Mouse (Mus musculus) liver, embryonic 13.5 days (tissue): ENCODE measurements around the gene Dpysl5. TPM values are rescaled to one million over a fixed set of nuclear protein-coding genes. Genes with fewer than 3 reads are reported as not detected.
A peak's percentile ranks its signal among the peaks of the same experiment; 100 is the strongest.

Experiments used
- ATAC-seq: fragments of 200-750 bp; cut with Nextera tagmentation; 2 replicates; pipeline ENCODE4 v1.8.0; 2017; ENCODE audit warnings: low read depth, mild to moderate bottlenecking, moderate number of reproducible peaks, moderate library complexity
- DNase-seq: peaks from one replicate; pipeline ENCODE4 v3.0.0; 2022
- H3K27ac ChIP-seq: fragments of 300-500 bp; sonication (generic); 2 replicates; pipeline ENCODE4 v1.5.1; 2015; ENCODE audit warnings: moderate library complexity, mild to moderate bottlenecking, inconsistent platforms
- H3K27me3 ChIP-seq: fragments of 300-500 bp; sonication (generic); 2 replicates; pipeline ENCODE4 v1.6.1; 2015; ENCODE audit warnings: mild to moderate bottlenecking, inconsistent platforms
- H3K36me3 ChIP-seq: fragments of 300-500 bp; sonication (generic); 2 replicates; pipeline ENCODE4 v1.6.1; 2015; ENCODE audit warnings: mild to moderate bottlenecking, inconsistent platforms
- H3K4me1 ChIP-seq: fragments of 300-500 bp; sonication (generic); replicated peaks from 2 replicates; pipeline ENCODE4 v1.6.1; 2015; ENCODE audit warnings: inconsistent platforms
- H3K4me2 ChIP-seq: fragments of 300-500 bp; sonication (generic); 2 replicates; pipeline ENCODE4 v1.6.1; 2015; ENCODE audit warnings: inconsistent platforms, mild to moderate bottlenecking, moderate library complexity
- H3K4me3 ChIP-seq: fragments of 300-500 bp; sonication (generic); replicated peaks from 2 replicates; pipeline ENCODE4 v1.5.1; 2015; ENCODE audit warnings: mild to moderate bottlenecking, inconsistent platforms
- H3K9ac ChIP-seq: fragments of 300-500 bp; sonication (generic); 2 replicates; pipeline ENCODE4 v1.6.1; 2015; ENCODE audit warnings: mild to moderate bottlenecking, inconsistent platforms
- H3K9me3 ChIP-seq: fragments of 300-500 bp; sonication (generic); replicated peaks from 2 replicates; pipeline ENCODE4 v1.6.1; 2016; ENCODE audit warnings: inconsistent platforms
- WGBS: fragments of 180-500 bp; shearing (Covaris S2); methylation state at CpG from one replicate; pipeline ENCODE4 v1.1.7; 2015; ENCODE audit not compliant: insufficient replicate concordance; 5-methylcytosine and 5-hydroxymethylcytosine counted together
- polyA plus RNA-seq: library from polyadenylated mRNA; unstranded; fragments of >200 nt; fragmentation: Nextera tagmentation; extraction: Ambion mirVana; gene quantifications from 2 replicates; pipeline ENCODE4 v1.2.1, GENCODE M21; 2015

Dpysl5 gene
- polyA plus RNA-seq, 1 experiment from 2014 or later: 0.33 TPM

DNA sequence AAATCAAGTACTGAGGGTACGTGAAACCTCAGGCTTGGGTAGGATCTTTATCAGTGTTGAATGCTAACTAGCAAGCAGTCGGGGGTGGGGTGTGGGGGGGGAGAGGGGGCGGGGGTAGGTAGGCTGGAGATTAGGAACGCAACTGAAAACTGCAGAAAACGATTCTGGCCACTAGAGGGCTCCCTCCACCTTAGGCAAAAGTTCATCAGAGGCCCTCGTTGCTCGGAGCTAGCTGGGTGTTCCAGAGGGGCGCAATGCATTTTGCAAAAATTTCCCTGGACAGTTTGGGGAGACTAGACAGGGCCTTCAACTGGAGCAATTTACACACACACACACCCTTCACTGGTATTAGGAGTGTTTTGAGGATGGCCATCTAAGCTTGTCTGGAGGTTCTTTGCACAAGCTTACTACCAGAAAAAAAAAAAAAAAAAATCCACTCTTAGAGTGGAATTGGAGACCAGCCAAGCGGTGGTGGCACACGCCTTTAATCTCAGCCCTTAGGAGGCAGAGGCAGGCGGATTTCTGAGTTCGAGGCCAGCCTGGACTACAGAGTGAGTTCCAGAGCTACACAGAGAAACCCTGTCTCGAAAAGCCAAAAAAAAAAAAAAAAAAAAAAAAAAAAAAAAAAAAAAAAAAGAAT is 1.5 kb upstream of the Dpysl5 start:
- H3K9ac ChIP-seq: no peak overlapping the region
- 0 out of 2 replicates have a peak, but pooled peaks have one; percentile 16 for ATAC-seq
- H3K36me3 ChIP-seq: no peaks in the 10 kb centered on the region
- H3K9me3 ChIP-seq: no peaks in the 10 kb centered on the region
- no peak overlapping the region for H3K4me2 ChIP-seq
- 6% methylated on average over 13 of the region's 13 CpGs for WGBS
- H3K4me3 ChIP-seq: no peak overlapping the region
- peaks cover 30% of the 10 kb centered on the region for H3K4me1 ChIP-seq
- DNase-seq: peak; percentile 23
- H3K27ac ChIP-seq: no peak overlapping the region
- H3K27me3 ChIP-seq: peaks cover 79% of the 10 kb centered on the region

DNA sequence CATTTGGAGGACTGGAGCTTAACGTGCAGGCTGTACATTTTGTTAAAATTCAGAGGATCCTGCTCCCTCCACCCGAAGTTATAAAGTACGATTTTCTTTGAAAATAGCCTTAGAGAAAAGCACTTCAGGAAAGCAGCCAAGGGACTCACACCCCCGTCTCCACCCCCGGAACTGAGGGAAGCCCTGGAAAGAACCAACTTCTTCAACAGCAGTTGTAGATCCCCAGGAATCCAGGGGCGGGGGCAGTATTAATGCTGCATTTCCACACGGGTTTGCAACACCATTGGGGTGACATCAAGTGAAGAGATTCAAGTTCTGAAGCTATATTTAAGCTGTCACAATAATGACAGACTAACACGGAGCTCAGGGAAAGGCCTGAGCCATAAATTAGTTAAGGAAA is 878 bp upstream of the Dpysl5 start:
- 21% methylated on average over 8 of the region's 8 CpGs for WGBS
- Histone ChIP-seq H3K9me3 (no peaks in the 10 kb centered on the region), H3K4me1 (peaks cover 30% of the 10 kb centered on the region), H3K4me2 (no peak overlapping the region), H3K9ac (no peak overlapping the region), H3K4me3 (no peak overlapping the region), H3K27me3 (peaks cover 84% of the 10 kb centered on the region), H3K27ac (no peak overlapping the region), H3K36me3 (no peaks in the 10 kb centered on the region)
- ATAC-seq (no peak), DNase-seq (no peak)

DNA sequence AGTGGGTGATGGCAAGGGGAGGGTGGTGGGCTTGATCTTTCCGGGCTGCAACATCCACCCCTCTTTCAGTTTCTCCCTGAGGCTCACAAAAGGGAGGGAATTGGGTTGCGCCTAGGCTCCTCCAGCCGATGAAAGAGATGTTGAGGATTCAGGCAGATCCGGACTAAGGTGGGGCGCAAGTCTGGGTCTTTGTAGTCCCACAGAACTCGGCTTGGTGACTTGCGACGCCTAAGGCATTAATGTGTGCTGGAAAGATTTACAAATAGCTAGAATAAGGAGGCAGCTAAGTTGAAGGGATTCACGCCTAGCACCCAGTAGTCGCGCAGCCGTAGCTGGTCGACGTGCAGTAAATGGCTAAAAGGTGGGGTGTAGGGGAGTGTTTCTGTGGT is 632 bp downstream of the Dpysl5 start:
- no peaks in the 10 kb centered on the region for H3K9me3 ChIP-seq
- peak overlapping the region; percentile 62 for H3K4me2 ChIP-seq
- H3K27ac ChIP-seq: no peak overlapping the region
- peaks cover 95% of the 10 kb centered on the region for H3K27me3 ChIP-seq
- no peaks in the 10 kb centered on the region for H3K36me3 ChIP-seq
- 4% methylated on average over 14 of the region's 14 CpGs for WGBS
- peaks cover 30% of the 10 kb centered on the region for H3K4me1 ChIP-seq
- DNase-seq (no peak), ATAC-seq (0 out of 2 replicates have a peak, but pooled peaks have one; percentile 6)
- peak overlapping the region; percentile 46 for H3K4me3 ChIP-seq
- H3K9ac ChIP-seq: no peak overlapping the region

GRCm38 (mm10) chr5:30712441-30713298 is 1.3 kb downstream of the Dpysl5 start:
- H3K4me1 ChIP-seq: peaks cover 30% of the 10 kb centered on the region
- no peaks in the 10 kb centered on the region for H3K36me3 ChIP-seq
- WGBS: 1% methylated on average over 43 of the region's 43 CpGs
- no peak for ATAC-seq
- no peak for DNase-seq
- no peak overlapping the region for H3K9ac ChIP-seq
- H3K4me2 ChIP-seq: peak overlapping the region; percentile 62
- no peak overlapping the region for H3K27ac ChIP-seq
- H3K9me3 ChIP-seq: no peaks in the 10 kb centered on the region
- peaks cover 94% of the 10 kb centered on the region for H3K27me3 ChIP-seq
- H3K4me3 ChIP-seq: peak overlapping the region; percentile 46

DNA sequence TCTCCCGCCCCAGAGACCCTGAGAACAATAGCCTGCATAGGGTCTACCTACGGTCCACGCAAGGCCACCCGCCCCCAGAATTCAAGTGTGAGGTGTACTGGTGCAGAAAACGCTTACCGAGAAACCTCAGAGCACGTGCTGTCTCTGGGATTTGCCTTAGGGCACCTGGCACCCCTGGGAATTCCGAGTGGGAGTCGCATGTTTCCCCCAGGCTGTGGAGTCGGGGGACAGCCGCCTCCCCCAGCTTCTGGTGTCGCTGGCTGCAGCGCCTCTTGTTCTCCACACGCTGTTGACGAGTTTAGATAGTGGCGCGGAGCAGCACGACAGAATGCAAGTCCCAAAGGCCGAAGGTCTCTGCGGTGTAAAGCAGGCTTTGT is 1.9 kb downstream of the Dpysl5 start:
- no peaks in the 10 kb centered on the region for H3K9me3 ChIP-seq
- WGBS: 2% methylated on average over 20 of the region's 20 CpGs
- H3K27me3 ChIP-seq: peaks cover 88% of the 10 kb centered on the region
- ATAC-seq (no peak), DNase-seq (no peak)
- H3K27ac ChIP-seq: no peak overlapping the region
- H3K9ac ChIP-seq: no peak overlapping the region
- H3K4me1 ChIP-seq: peaks cover 30% of the 10 kb centered on the region
- H3K4me2 ChIP-seq: peak overlapping the region; percentile 62
- H3K4me3 ChIP-seq: peak overlapping the region; percentile 46
- H3K36me3 ChIP-seq: no peaks in the 10 kb centered on the region

GRCm38 (mm10) chr5:30713691-30714090 is 2.3 kb downstream of the Dpysl5 start:
- Histone ChIP-seq H3K9ac (no peak overlapping the region), H3K9me3 (no peaks in the 10 kb centered on the region), H3K27me3 (peaks cover 84% of the 10 kb centered on the region), H3K4me3 (peak overlapping the region; percentile 46), H3K4me1 (peaks cover 30% of the 10 kb centered on the region), H3K36me3 (no peaks in the 10 kb centered on the region), H3K4me2 (peak overlapping the region; percentile 62), H3K27ac (no peak overlapping the region)
- ATAC-seq: no peak
- WGBS: 16% methylated on average over 11 of the region's 11 CpGs
- DNase-seq: no peak

DNA sequence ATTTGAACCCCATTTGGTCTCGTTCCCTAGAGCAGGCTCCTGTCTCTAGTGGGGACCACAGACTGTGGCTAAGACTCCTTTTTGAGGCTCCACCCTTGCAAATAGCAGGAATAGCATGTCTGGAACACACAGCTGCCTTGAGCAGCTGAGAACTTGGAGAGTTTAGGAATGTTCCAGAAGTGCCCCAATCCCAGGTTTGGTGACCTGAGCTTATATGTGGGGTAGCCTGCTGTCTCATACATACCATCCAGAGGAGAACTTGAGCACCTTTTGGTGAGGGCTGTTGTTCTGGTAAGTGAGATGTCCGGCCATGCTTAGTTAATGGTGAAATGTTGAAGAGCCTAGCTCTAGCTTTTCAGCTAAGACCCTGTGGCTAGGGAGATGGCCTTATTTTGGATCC is 4.9 kb downstream of the Dpysl5 start:
- DNase-seq: no peak
- Histone ChIP-seq H3K4me1 (peaks cover 24% of the 10 kb centered on the region), H3K36me3 (no peaks in the 10 kb centered on the region), H3K4me3 (no peak overlapping the region), H3K4me2 (no peak overlapping the region), H3K9ac (no peak overlapping the region), H3K27me3 (peaks cover 59% of the 10 kb centered on the region), H3K9me3 (no peaks in the 10 kb centered on the region), H3K27ac (no peak overlapping the region)
- 53% methylated on average over 2 of the region's 2 CpGs for WGBS
- ATAC-seq: no peak

- Histone ChIP-seq H3K27ac (no peak overlapping the region), H3K4me2 (no peak overlapping the region), H3K36me3 (no peaks in the 10 kb centered on the region), H3K4me3 (no peak overlapping the region), H3K9ac (no peak overlapping the region), H3K4me1 (peaks cover 12% of the 10 kb centered on the region), H3K27me3 (peaks cover 47% of the 10 kb centered on the region), H3K9me3 (no peaks in the 10 kb centered on the region)
- DNase-seq (no peak), ATAC-seq (no peak)
- WGBS: 56% methylated on average over 4 of the region's 4 CpGs
Measured at GRCm38 (mm10) chr5:30717506-30717905, 6.1 kb downstream of the Dpysl5 start.

GRCm38 (mm10) chr5:30717991-30718703 is 6.8 kb downstream of the Dpysl5 start:
- Histone ChIP-seq H3K9ac (no peak overlapping the region), H3K9me3 (no peaks in the 10 kb centered on the region), H3K4me1 (peaks cover 6% of the 10 kb centered on the region), H3K4me3 (no peak overlapping the region), H3K36me3 (no peaks in the 10 kb centered on the region), H3K4me2 (no peak overlapping the region), H3K27me3 (peaks cover 41% of the 10 kb centered on the region), H3K27ac (no peak overlapping the region)
- ATAC-seq (no peak), DNase-seq (no peak)
- WGBS: 55% methylated on average over 10 of the region's 10 CpGs

DNA sequence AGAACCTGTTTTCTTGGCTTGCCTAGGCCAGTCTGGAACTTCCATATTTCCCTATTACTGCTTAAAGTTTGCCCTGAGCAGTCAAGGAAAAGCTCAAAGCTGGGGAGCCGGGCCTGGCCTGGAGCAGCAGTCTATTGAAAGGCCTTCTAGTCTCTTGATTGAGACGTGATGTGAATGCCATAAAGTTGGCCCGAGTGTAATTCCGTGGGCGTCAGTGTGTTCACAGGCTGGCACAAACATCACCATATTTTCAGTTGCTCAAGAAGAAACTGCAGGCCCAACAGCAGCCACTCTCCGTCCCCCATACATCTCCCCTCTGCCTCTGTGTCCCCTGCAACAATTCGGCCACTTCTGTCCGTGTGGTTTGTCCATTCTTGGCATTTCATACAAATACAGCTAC is 10.6 kb downstream of the Dpysl5 start:
- Histone ChIP-seq H3K9me3 (no peaks in the 10 kb centered on the region), H3K9ac (no peak overlapping the region), H3K27ac (no peak overlapping the region), H3K4me1 (no peaks in the 10 kb centered on the region), H3K36me3 (no peaks in the 10 kb centered on the region), H3K4me2 (no peak overlapping the region), H3K27me3 (peaks cover 3% of the 10 kb centered on the region; the same call in 1 of the 2 replicates), H3K4me3 (no peak overlapping the region)
- DNase-seq (no peak), ATAC-seq (no peak)
- 70% methylated on average over 8 of the region's 8 CpGs for WGBS

GRCm38 (mm10) chr5:30726151-30726693 is 14.9 kb downstream of the Dpysl5 start:
- no peaks in the 10 kb centered on the region for H3K9me3 ChIP-seq
- WGBS: 74% methylated on average over 5 of the region's 5 CpGs
- no peak overlapping the region for H3K4me2 ChIP-seq
- DNase-seq: no peak
- ATAC-seq: no peak
- no peaks in the 10 kb centered on the region for H3K27me3 ChIP-seq
- H3K4me1 ChIP-seq: no peaks in the 10 kb centered on the region
- H3K36me3 ChIP-seq: no peaks in the 10 kb centered on the region
- H3K9ac ChIP-seq: no peak overlapping the region
- H3K27ac ChIP-seq: no peak overlapping the region
- no peak overlapping the region for H3K4me3 ChIP-seq
